Mouse (Mus musculus) myocyte (in vitro differentiated cells): ENCODE measurements around the gene Wipf2.

Experiments
- CEBPB ChIP-seq: IDR thresholded peaks from 2 replicates; pipeline ENCODE4 v1.6.1; 2011; ENCODE audit warnings: mild to moderate bottlenecking, moderate library complexity; ENCODE audit not compliant: poor library complexity, insufficient read depth, severe bottlenecking
- E2F4 ChIP-seq: IDR thresholded peaks from one replicate; pipeline ENCODE4 v1.6.1; 2011; ENCODE audit warnings: mild to moderate bottlenecking, control low read depth, moderate library complexity; ENCODE audit not compliant: insufficient read depth
- MAX ChIP-seq: IDR thresholded peaks from one replicate; pipeline ENCODE4 v1.6.1; 2011; ENCODE audit warnings: low read depth, mild to moderate bottlenecking, control low read depth
- MYOD1 ChIP-seq, 3 experiments: IDR thresholded peaks; one replicate each; pipeline ENCODE4 v1.6.1; 2011; ENCODE audit warnings: control low read depth in 2 of 3, low read depth in 2 of 3, mild to moderate bottlenecking in 2 of 3, moderate library complexity in 1 of 3; ENCODE audit not compliant: insufficient read length in 2 of 3, control insufficient read depth in 1 of 3
- MYOG ChIP-seq, 3 experiments: IDR thresholded peaks; one replicate each; pipeline ENCODE4 v1.6.1; 2011; ENCODE audit warnings: control low read depth in 2 of 3, low read depth in 2 of 3, mild to moderate bottlenecking in 2 of 3; ENCODE audit not compliant: insufficient read length in 2 of 3, control insufficient read depth in 1 of 3, insufficient read depth in 1 of 3
- POLR2A ChIP-seq: IDR thresholded peaks from one replicate; pipeline ENCODE4 v1.6.1; 2011; ENCODE audit warnings: low read depth, mild to moderate bottlenecking, control low read depth, moderate library complexity; ENCODE audit not compliant: insufficient read length
- POLR2AphosphoS2 ChIP-seq: IDR thresholded peaks from one replicate; pipeline ENCODE4 v1.6.1; 2011; ENCODE audit warnings: low read depth, control low read depth; ENCODE audit not compliant: insufficient read length
- REST ChIP-seq: IDR thresholded peaks from one replicate; pipeline ENCODE4 v1.6.1; 2011; ENCODE audit warnings: mild to moderate bottlenecking, control low read depth, moderate library complexity; ENCODE audit not compliant: insufficient read depth, insufficient read length
- SRF ChIP-seq: IDR thresholded peaks from one replicate; pipeline ENCODE4 v1.6.1; 2011; ENCODE audit warnings: low read depth; ENCODE audit not compliant: control insufficient read depth, insufficient read length
- TCF12 ChIP-seq: IDR thresholded peaks from one replicate; pipeline ENCODE4 v1.6.1; 2011; ENCODE audit warnings: mild to moderate bottlenecking, control low read depth; ENCODE audit not compliant: poor library complexity, insufficient read depth, severe bottlenecking
- USF1 ChIP-seq: IDR thresholded peaks from one replicate; pipeline ENCODE4 v1.6.1; 2011; ENCODE audit warnings: low read depth, mild to moderate bottlenecking, control low read depth, moderate library complexity

GRCm38 (mm10) chr11:98904577-98904976 lies 41.1 kb downstream of the Wipf2 start:
- TF ChIP-seq MAX (no peak), E2F4 (no peak), TCF12 (no peak), POLR2A (no peak), USF1 (no peak), MYOG (IDR thresholded peaks at IDR 0.05; ENCODE audit: control insufficient read depth in 1 of 3, insufficient read depth in 1 of 3, insufficient read length in 2 of 3, low read depth in 2 of 3) (no peak), SRF (no peak), MYOD1 (IDR thresholded peaks at IDR 0.05; ENCODE audit: control insufficient read depth in 1 of 3, insufficient read length in 2 of 3, low read depth in 2 of 3) (no peak), CEBPB (no peak), REST (no peak), POLR2AphosphoS2 (no peak)
